Mouse (Mus musculus) myocyte (in vitro differentiated cells): ENCODE results near the gene Gpam.

Experiments
- CEBPB ChIP-seq: IDR thresholded peaks from 2 replicates; pipeline ENCODE4 v1.6.1; 2011; ENCODE audit warnings: mild to moderate bottlenecking, moderate library complexity; ENCODE audit not compliant: poor library complexity, insufficient read depth, severe bottlenecking
- E2F4 ChIP-seq: IDR thresholded peaks from one replicate; pipeline ENCODE4 v1.6.1; 2011; ENCODE audit warnings: mild to moderate bottlenecking, control low read depth, moderate library complexity; ENCODE audit not compliant: insufficient read depth
- MAX ChIP-seq: IDR thresholded peaks from one replicate; pipeline ENCODE4 v1.6.1; 2011; ENCODE audit warnings: low read depth, mild to moderate bottlenecking, control low read depth
- MYOD1 ChIP-seq, 3 experiments: IDR thresholded peaks; one replicate each; pipeline ENCODE4 v1.6.1; 2011; ENCODE audit warnings: control low read depth in 2 of 3, low read depth in 2 of 3, mild to moderate bottlenecking in 2 of 3, moderate library complexity in 1 of 3; ENCODE audit not compliant: insufficient read length in 2 of 3, control insufficient read depth in 1 of 3
- MYOG ChIP-seq, 3 experiments: IDR thresholded peaks; one replicate each; pipeline ENCODE4 v1.6.1; 2011; ENCODE audit warnings: control low read depth in 2 of 3, low read depth in 2 of 3, mild to moderate bottlenecking in 2 of 3; ENCODE audit not compliant: insufficient read length in 2 of 3, control insufficient read depth in 1 of 3, insufficient read depth in 1 of 3
- POLR2A ChIP-seq: IDR thresholded peaks from one replicate; pipeline ENCODE4 v1.6.1; 2011; ENCODE audit warnings: low read depth, mild to moderate bottlenecking, control low read depth, moderate library complexity; ENCODE audit not compliant: insufficient read length
- POLR2AphosphoS2 ChIP-seq: IDR thresholded peaks from one replicate; pipeline ENCODE4 v1.6.1; 2011; ENCODE audit warnings: low read depth, control low read depth; ENCODE audit not compliant: insufficient read length
- REST ChIP-seq: IDR thresholded peaks from one replicate; pipeline ENCODE4 v1.6.1; 2011; ENCODE audit warnings: mild to moderate bottlenecking, control low read depth, moderate library complexity; ENCODE audit not compliant: insufficient read depth, insufficient read length
- SRF ChIP-seq: IDR thresholded peaks from one replicate; pipeline ENCODE4 v1.6.1; 2011; ENCODE audit warnings: low read depth; ENCODE audit not compliant: control insufficient read depth, insufficient read length
- TCF12 ChIP-seq: IDR thresholded peaks from one replicate; pipeline ENCODE4 v1.6.1; 2011; ENCODE audit warnings: mild to moderate bottlenecking, control low read depth; ENCODE audit not compliant: poor library complexity, insufficient read depth, severe bottlenecking
- TCF3 ChIP-seq: IDR thresholded peaks from one replicate; pipeline ENCODE4 v1.6.1; 2011; ENCODE audit warnings: low read depth, control low read depth; ENCODE audit not compliant: insufficient read length
- USF1 ChIP-seq: IDR thresholded peaks from one replicate; pipeline ENCODE4 v1.6.1; 2011; ENCODE audit warnings: low read depth, mild to moderate bottlenecking, control low read depth, moderate library complexity

DNA sequence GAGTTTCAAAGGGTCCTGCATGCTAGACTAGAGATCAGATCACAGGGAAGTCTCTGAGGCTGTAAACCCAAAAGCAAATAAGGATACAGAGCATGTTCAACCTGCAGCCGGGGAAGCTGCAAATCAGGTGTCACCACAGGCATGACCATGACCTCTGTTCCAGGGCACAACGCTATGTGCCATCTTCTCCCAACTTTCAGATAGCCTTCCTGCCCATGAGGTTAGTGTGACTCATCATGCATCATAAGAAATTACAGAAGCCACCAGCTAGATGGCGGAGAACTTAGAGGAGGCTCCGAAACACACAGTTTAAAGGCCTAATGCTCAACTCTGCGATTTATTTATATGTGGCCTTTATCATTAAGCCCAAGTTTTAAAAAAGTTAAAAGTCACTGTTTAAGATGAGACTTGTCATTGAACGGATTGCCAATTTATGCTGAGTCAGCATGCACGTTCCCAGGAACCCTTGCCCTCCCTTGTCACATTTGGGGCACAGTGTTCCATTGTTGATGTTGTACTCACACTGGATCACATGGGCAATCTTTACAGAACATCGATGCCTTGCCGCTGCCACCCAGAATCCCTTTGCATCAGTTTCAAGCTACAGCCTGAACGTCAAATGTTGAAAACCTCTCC is 71.3 kb downstream of the Gpam start:
- TF ChIP-seq MYOG (IDR thresholded peaks at IDR 0.05; ENCODE audit: control insufficient read depth in 1 of 3, insufficient read depth in 1 of 3, insufficient read length in 2 of 3, low read depth in 2 of 3) (no peak), MAX (no peak), POLR2A (no peak), POLR2AphosphoS2 (no peak), TCF3 (no peak), MYOD1 (IDR thresholded peaks at IDR 0.05; ENCODE audit: control insufficient read depth in 1 of 3, insufficient read length in 2 of 3, low read depth in 2 of 3) (no peak), USF1 (no peak), E2F4 (no peak), SRF (no peak), TCF12 (no peak), REST (no peak), CEBPB (no peak)
